Comparison of ENCODE assay signal across 8 mouse cellular contexts in the genomic region with DNA sequence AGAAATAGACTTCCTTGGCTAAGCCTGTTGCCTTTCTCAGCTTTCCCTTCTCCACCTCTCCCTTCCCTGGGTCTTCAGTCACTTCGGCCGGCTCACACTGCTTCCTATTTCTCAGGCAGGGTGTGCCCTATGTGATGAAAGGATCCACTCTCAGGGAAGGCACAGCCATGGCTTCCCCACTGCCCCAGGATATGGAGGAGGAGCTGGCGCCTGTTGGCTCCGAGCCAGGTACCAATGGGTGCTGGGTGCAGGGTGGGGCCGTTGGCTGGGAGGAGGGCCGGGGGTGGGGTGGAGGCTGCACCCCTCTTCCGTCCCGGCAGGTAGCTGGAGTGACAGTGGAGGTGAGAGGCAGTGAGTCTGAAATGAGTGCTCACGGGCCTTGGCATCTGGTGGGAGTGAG. TPM values are rescaled to one million over a fixed set of nuclear protein-coding genes. Genes with fewer than 3 reads are reported as not detected.
DNase-seq lines count a peak whose midpoint lies in the region; ATAC-seq and TF ChIP-seq lines count a peak whose summit lies in the region.

No protein-coding gene starts in this region.

- peaks cover 17% of the 10 kb centered on the region; the same call in 1 of the 2 replicates for H3K36me3 ChIP-seq in liver, adult 2 months (ENCODE audit: control insufficient read depth, insufficient read depth, low read length)
- H3K36me3 ChIP-seq in hindbrain, embryonic 10.5 days: peaks cover 66% of the 10 kb centered on the region
- H3K36me3 ChIP-seq in stomach, embryonic 16.5 days (ENCODE audit: control insufficient read depth, insufficient read depth, low read length): peaks cover 19% of the 10 kb centered on the region

- no peaks in the 10 kb centered on the region for H3K27me3 ChIP-seq in liver, adult 2 months (ENCODE audit: control insufficient read depth, insufficient read depth, low read length)
- no peaks in the 10 kb centered on the region for H3K27me3 ChIP-seq in hindbrain, embryonic 10.5 days (ENCODE audit: insufficient read depth, poor library complexity, severe bottlenecking)
- H3K27me3 ChIP-seq in stomach, embryonic 16.5 days (ENCODE audit: control insufficient read depth, insufficient read depth, low read length): no peaks in the 10 kb centered on the region

- peak overlapping the region; percentile 6 for H3K27ac ChIP-seq in liver, adult 2 months (replicated peaks; ENCODE audit: insufficient read depth, low read depth, low read length)
- peak overlapping the region; percentile 86 for H3K27ac ChIP-seq in cortical plate, adult 2 months (ENCODE audit: insufficient read depth, low read length)
- H3K27ac ChIP-seq in hindbrain, embryonic 10.5 days: peak overlapping the region; percentile 93
- peak overlapping the region; percentile 97 for H3K27ac ChIP-seq in stomach, embryonic 16.5 days (ENCODE audit: low read length)

- H3K9ac ChIP-seq in liver, adult 2 months (ENCODE audit: low read depth, low read length): no peak overlapping the region
- H3K9ac ChIP-seq in stomach, embryonic 16.5 days (ENCODE audit: low read length): peak overlapping the region; percentile 71

- WGBS in liver, adult 2 months: 45% methylated on average over 9 of the region's 9 CpGs
- WGBS in hindbrain, embryonic 10.5 days: 53% methylated on average over 9 of the region's 9 CpGs
- 44% methylated on average over 9 of the region's 9 CpGs for WGBS in stomach, embryonic 16.5 days

- no peaks in the 10 kb centered on the region for H3K9me3 ChIP-seq in hindbrain, embryonic 10.5 days
- H3K9me3 ChIP-seq in stomach, embryonic 16.5 days (replicated peaks; ENCODE audit: control insufficient read depth, low read length): no peaks in the 10 kb centered on the region

- peak overlapping the region; percentile 39 for H3K4me3 ChIP-seq in liver, adult 2 months (ENCODE audit: insufficient read depth, low read depth, low read length)
- peak overlapping the region; percentile 87 for H3K4me3 ChIP-seq in cortical plate, adult 2 months (ENCODE audit: insufficient read depth, low read length)
- peak overlapping the region; percentile 84 for H3K4me3 ChIP-seq in hindbrain, embryonic 10.5 days
- H3K4me3 ChIP-seq in stomach, embryonic 16.5 days (replicated peaks; ENCODE audit: low read length): peak overlapping the region; percentile 71

- H3K4me1 ChIP-seq in liver, adult 2 months (ENCODE audit: control insufficient read depth, insufficient read depth, low read length): peaks cover 5% of the 10 kb centered on the region
- H3K4me1 ChIP-seq in cortical plate, adult 2 months (ENCODE audit: control insufficient read depth, insufficient read depth, low read length): peaks cover 4% of the 10 kb centered on the region; the same call in 1 of the 2 replicates
- H3K4me1 ChIP-seq in hindbrain, embryonic 10.5 days (replicated peaks): peaks cover 56% of the 10 kb centered on the region
- peaks cover 51% of the 10 kb centered on the region for H3K4me1 ChIP-seq in stomach, embryonic 16.5 days (ENCODE audit: control insufficient read depth, insufficient read depth, low read length)

- peak overlapping the region; percentile 64 for H3K4me2 ChIP-seq in stomach, embryonic 16.5 days (ENCODE audit: low read depth, low read length)

- no peak for TF ChIP-seq CTCF in liver, adult 2 months (IDR thresholded peaks at IDR 0.05; ENCODE audit: low read depth, low read length)
- no peak for TF ChIP-seq CTCF in cortical plate, adult 2 months (IDR thresholded peaks at IDR 0.05; ENCODE audit: extremely low read depth, insufficient read depth, low read length)

- ATAC-seq in stomach, embryonic 16.5 days (ENCODE audit: insufficient read depth, low FRiP score): peak; percentile 42

- peaks cover 5% of the 10 kb centered on the region; the same call in 1 of the 2 replicates for H3K79me2 ChIP-seq in liver, adult 2 months (ENCODE audit: control insufficient read depth, insufficient read depth, low read length)

- TF ChIP-seq POLR2A in liver, adult 2 months (IDR thresholded peaks at IDR 0.05; ENCODE audit: extremely low read depth, insufficient read depth, low read length): no peak
- no peak for TF ChIP-seq POLR2A in cortical plate, adult 2 months (IDR thresholded peaks at IDR 0.05; ENCODE audit: extremely low read depth, insufficient read depth, low read length)

- DNase-seq in liver, adult 2 months (ENCODE audit: extremely low read depth, low read depth, low spot score): no peak
- no peak for DNase-seq in liver
- DNase-seq in hindbrain, embryonic 10.5 days (ENCODE audit: low spot score): no peak
- DNase-seq in lung, adult 18-20 months: peak; percentile 70 to 85
- no peak for DNase-seq in spleen, adult 12 weeks (ENCODE audit: low spot score)
- no peak for DNase-seq in embryo, embryonic 10.5 days (ENCODE audit: low spot score)

RNA-seq across cellular contexts. Expression of gene Tnks1bp1, which starts 2.9 kb away (rescaled TPM):
- 13.2 and 15.0 TPM in 2 replicates for total RNA-seq in liver, adult 2 months (2014; rRNA removed)
- 12.3 and 13.4 TPM in 2 replicates for polyA plus RNA-seq in liver, adult 2 months (2012; rRNA removed)
- 55.4 and 62.8 TPM in 2 replicates for polyA plus RNA-seq in cortical plate, adult 2 months (2012; rRNA removed)
- polyA plus RNA-seq in hindbrain, embryonic 10.5 days (2016; fragmentation: Nextera tagmentation; extraction: Ambion mirVana): 29.3 and 31.2 TPM in 2 replicates
- polyA plus RNA-seq in stomach, embryonic 16.5 days (2015; fragmentation: Nextera tagmentation; extraction: Ambion mirVana): 66.9 and 81.6 TPM in 2 replicates

RNA-seq across cellular contexts. Expression of gene P2rx3, which starts 13.5 kb away (rescaled TPM):
- 2.1 and 2.8 TPM in 2 replicates for total RNA-seq in liver, adult 2 months (2014; rRNA removed)
- 1.2 and 2.1 TPM in 2 replicates for polyA plus RNA-seq in liver, adult 2 months (2012; rRNA removed)
- polyA plus RNA-seq in cortical plate, adult 2 months (2012; rRNA removed): 1.7 and 2.2 TPM in 2 replicates
- polyA plus RNA-seq in hindbrain, embryonic 10.5 days (2016; fragmentation: Nextera tagmentation; extraction: Ambion mirVana): 18.0 and 20.5 TPM in 2 replicates
- polyA plus RNA-seq in stomach, embryonic 16.5 days (2015; fragmentation: Nextera tagmentation; extraction: Ambion mirVana): 1.6 and 1.8 TPM in 2 replicates

RNA-seq across cellular contexts. Expression of gene Ssrp1, which starts 13.7 kb away (rescaled TPM):
- total RNA-seq in liver, adult 2 months (2014; rRNA removed): 39.1 and 40.7 TPM in 2 replicates
- 45.2 and 48.9 TPM in 2 replicates for polyA plus RNA-seq in liver, adult 2 months (2012; rRNA removed)
- 92.4 and 110 TPM in 2 replicates for polyA plus RNA-seq in cortical plate, adult 2 months (2012; rRNA removed)
- 310 and 387 TPM in 2 replicates for polyA plus RNA-seq in hindbrain, embryonic 10.5 days (2016; fragmentation: Nextera tagmentation; extraction: Ambion mirVana)
- polyA plus RNA-seq in stomach, embryonic 16.5 days (2015; fragmentation: Nextera tagmentation; extraction: Ambion mirVana): 211 and 239 TPM in 2 replicates

Comparison
In these comparisons a context has a peak if more than half of its experiments do, and no peak if none do; other contexts are left out.
1. DNase-seq: peak in lung, adult 18-20 months (2 of 2); none in liver, adult 2 months (single experiment), liver (single experiment), hindbrain, embryonic 10.5 days (single experiment), spleen, adult 12 weeks (single experiment) and embryo, embryonic 10.5 days (single experiment).
2. H3K27ac ChIP-seq: peak in every context shown above with its lines; median percentile 97 in stomach, embryonic 16.5 days; 93 in hindbrain, embryonic 10.5 days; 86 in cortical plate, adult 2 months; 6 in liver, adult 2 months.
3. Peak in every context shown above with its lines, with median percentiles within 50 percentile points of each other: H3K4me3 ChIP-seq.